Mouse (Mus musculus) ES-Bruce4 (cell line): ENCODE measurements around the gene Cep89.

Experiments used
- CTCF ChIP-seq: IDR thresholded peaks from one replicate; pipeline ENCODE4 v1.8.1; 2011; ENCODE audit warnings: low read depth, low read length
- POLR2A ChIP-seq: IDR thresholded peaks from one replicate; pipeline ENCODE4 v1.8.1; 2011; ENCODE audit warnings: low read length; ENCODE audit not compliant: insufficient read depth

DNA sequence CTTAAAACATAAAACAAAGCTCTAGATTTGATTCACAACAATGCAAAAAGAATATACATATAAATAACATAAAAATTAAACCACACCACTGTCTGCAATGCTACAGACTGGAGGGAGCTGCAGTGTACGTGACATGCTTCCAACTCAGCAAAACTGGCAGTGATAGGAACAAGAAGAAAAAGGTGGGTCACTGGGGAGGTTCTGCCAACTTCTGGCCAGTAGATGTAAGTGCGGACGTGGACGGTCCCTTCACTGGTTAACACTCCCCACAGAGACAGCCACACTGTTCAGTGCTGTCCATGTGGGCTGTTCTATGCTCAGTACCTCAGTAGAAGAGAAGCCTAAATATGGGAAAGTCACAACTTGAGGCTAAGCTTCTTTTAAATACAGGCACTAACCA is 74.0 kb downstream of the Cep89 start:
- TF ChIP-seq POLR2A (no peak), CTCF (peak; percentile 23)
